Mouse (Mus musculus): ENCODE results near the gene Napb. TPM values are rescaled to one million over a fixed set of nuclear protein-coding genes. Genes with fewer than 3 reads are reported as not detected.

The Napb gene
- polyA plus RNA-seq, 1 experiment from 2014 or later, result 5.6 TPM

- no peak for ATAC-seq (replicated peaks; ENCODE audit: insufficient number of reproducible peaks, low FRiP score, low TSS enrichment, low read depth)
- 97% methylated on average over 2 of the region's 2 CpGs for WGBS
- peaks cover 2% of the 10 kb centered on the region; the same call in 1 of the 2 replicates for H3K36me3 ChIP-seq (replicated peaks; ENCODE audit: control insufficient read depth, insufficient read depth, low read depth, low read length)
These were observed 47.3 kb downstream of the Napb start for GRCm38 (mm10) chr2:148684972-148685371.

GRCm38 (mm10) chr2:148683031-148683430 is 49.2 kb downstream of the Napb start:
- no peaks in the 10 kb centered on the region for H3K27me3 ChIP-seq (ENCODE audit: control insufficient read depth, insufficient read depth, low read length)
- H3K4me2 ChIP-seq (ENCODE audit: low read depth, low read length), result no peak overlapping the region
- H3K4me3 ChIP-seq (ENCODE audit: low read depth, low read length), result no peak overlapping the region
- no peak overlapping the region for H3K27ac ChIP-seq (replicated peaks; ENCODE audit: low read depth, low read length)
- no peaks in the 10 kb centered on the region for H3K9me3 ChIP-seq (replicated peaks; ENCODE audit: control insufficient read depth, low read length)
- WGBS, result 89% methylated on average over 1 of the region's 1 CpGs
- H3K4me1 ChIP-seq (ENCODE audit: control insufficient read depth, insufficient read depth, low read length), result no peaks in the 10 kb centered on the region; the same call in 1 of the 2 replicates
- peaks cover 2% of the 10 kb centered on the region; the same call in 1 of the 2 replicates for H3K36me3 ChIP-seq (replicated peaks; ENCODE audit: control insufficient read depth, insufficient read depth, low read depth, low read length)
- ATAC-seq (replicated peaks; ENCODE audit: insufficient number of reproducible peaks, low FRiP score, low TSS enrichment, low read depth), result no peak
- DNase-seq (ENCODE audit: low spot score), result no peak
- H3K9ac ChIP-seq (replicated peaks; ENCODE audit: low read length), result no peak overlapping the region

More at GRCm38 (mm10) chr2:148684972-148685371, 47.3 kb downstream of the Napb start:
- Histone ChIP-seq H3K27ac (replicated peaks; ENCODE audit: low read depth, low read length) (no peak overlapping the region), H3K4me2 (ENCODE audit: low read depth, low read length) (no peak overlapping the region), H3K9me3 (replicated peaks; ENCODE audit: control insufficient read depth, low read length) (no peaks in the 10 kb centered on the region), H3K27me3 (ENCODE audit: control insufficient read depth, insufficient read depth, low read length) (no peaks in the 10 kb centered on the region), H3K4me3 (ENCODE audit: low read depth, low read length) (no peak overlapping the region), H3K4me1 (ENCODE audit: control insufficient read depth, insufficient read depth, low read length) (no peaks in the 10 kb centered on the region; the same call in 1 of the 2 replicates), H3K9ac (replicated peaks; ENCODE audit: low read length) (no peak overlapping the region)
- DNase-seq (ENCODE audit: low spot score), result no peak

- peak overlapping the region; percentile 77 for H3K4me3 ChIP-seq (ENCODE audit: low read depth, low read length)
- no peaks in the 10 kb centered on the region for H3K9me3 ChIP-seq (replicated peaks; ENCODE audit: control insufficient read depth, low read length)
- peak; percentile 36 for DNase-seq (ENCODE audit: low spot score)
- 13% methylated on average over 17 of the region's 17 CpGs for WGBS
- H3K9ac ChIP-seq (replicated peaks; ENCODE audit: low read length), result peak overlapping the region; percentile 75
- H3K4me2 ChIP-seq (ENCODE audit: low read depth, low read length), result peak overlapping the region; percentile 73
- ATAC-seq (replicated peaks; ENCODE audit: insufficient number of reproducible peaks, low FRiP score, low TSS enrichment, low read depth), result peak; percentile 53
- H3K27me3 ChIP-seq (ENCODE audit: control insufficient read depth, insufficient read depth, low read length), result no peaks in the 10 kb centered on the region
- H3K4me1 ChIP-seq (ENCODE audit: control insufficient read depth, insufficient read depth, low read length), result no peaks in the 10 kb centered on the region; the same call in 1 of the 2 replicates
- H3K27ac ChIP-seq (replicated peaks; ENCODE audit: low read depth, low read length), result peak overlapping the region; percentile 28; the same call in 1 of the 2 replicates
- H3K36me3 ChIP-seq (replicated peaks; ENCODE audit: control insufficient read depth, insufficient read depth, low read depth, low read length), result peaks cover 4% of the 10 kb centered on the region; the same call in 1 of the 2 replicates
These were observed 50.8 kb downstream of the Napb start for GRCm38 (mm10) chr2:148681461-148681891.

DNA sequence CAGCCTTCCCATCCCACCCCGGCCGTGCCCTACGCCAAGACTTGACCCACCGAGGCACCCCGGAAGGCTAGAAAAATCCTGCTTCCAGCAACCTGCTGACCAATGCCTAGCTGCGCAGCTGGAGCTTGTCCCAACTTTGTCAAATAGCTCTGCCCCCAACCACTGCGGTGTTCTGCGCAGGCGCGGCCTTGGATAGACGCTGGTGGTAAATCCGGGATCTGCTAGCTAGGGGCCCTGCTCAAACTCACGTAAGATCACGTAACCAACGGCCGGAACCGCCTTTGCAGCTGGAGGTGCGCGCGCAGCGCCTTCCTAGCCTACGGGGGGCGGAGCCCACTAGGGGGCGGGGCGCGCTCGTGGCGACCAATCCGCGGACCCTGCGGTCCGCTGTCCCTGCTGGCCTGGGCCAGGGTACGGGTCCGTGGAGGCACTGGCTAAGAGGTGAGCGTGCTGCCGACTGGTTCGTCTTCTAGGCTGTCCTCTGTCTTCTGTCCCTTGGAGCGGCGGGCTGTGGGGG is 51.4 kb downstream of the Napb start, which contains the start of gene Gzf1:
Gene Gzf1, plus strand, starts transcription at position 249 of the 517 bp plus-strand sequence.
- peak within 1 kb of the TSS; percentile 77 for H3K4me3 ChIP-seq (ENCODE audit: low read depth, low read length)
- WGBS, result under 1% methylated on average over 39 of the region's 39 CpGs
- H3K4me2 ChIP-seq (ENCODE audit: low read depth, low read length), result peak within 1 kb of the TSS; percentile 73
- peak; percentile 100 for DNase-seq (ENCODE audit: low spot score)
- peak; percentile 95 for ATAC-seq (replicated peaks; ENCODE audit: insufficient number of reproducible peaks, low FRiP score, low TSS enrichment, low read depth)
- peak within 1 kb of the TSS; percentile 28 for H3K27ac ChIP-seq (replicated peaks; ENCODE audit: low read depth, low read length)
- no peaks in the 10 kb centered on the region for H3K27me3 ChIP-seq (ENCODE audit: control insufficient read depth, insufficient read depth, low read length)
- H3K36me3 ChIP-seq (replicated peaks; ENCODE audit: control insufficient read depth, insufficient read depth, low read depth, low read length), result peaks cover 6% of the 10 kb centered on the region; the same call in 1 of the 2 replicates
- peak within 1 kb of the TSS; percentile 75 for H3K9ac ChIP-seq (replicated peaks; ENCODE audit: low read length)
- H3K9me3 ChIP-seq (replicated peaks; ENCODE audit: control insufficient read depth, low read length), result no peaks in the 10 kb centered on the region
- H3K4me1 ChIP-seq (ENCODE audit: control insufficient read depth, insufficient read depth, low read length), result no peaks in the 10 kb centered on the region; the same call in 1 of the 2 replicates

DNA sequence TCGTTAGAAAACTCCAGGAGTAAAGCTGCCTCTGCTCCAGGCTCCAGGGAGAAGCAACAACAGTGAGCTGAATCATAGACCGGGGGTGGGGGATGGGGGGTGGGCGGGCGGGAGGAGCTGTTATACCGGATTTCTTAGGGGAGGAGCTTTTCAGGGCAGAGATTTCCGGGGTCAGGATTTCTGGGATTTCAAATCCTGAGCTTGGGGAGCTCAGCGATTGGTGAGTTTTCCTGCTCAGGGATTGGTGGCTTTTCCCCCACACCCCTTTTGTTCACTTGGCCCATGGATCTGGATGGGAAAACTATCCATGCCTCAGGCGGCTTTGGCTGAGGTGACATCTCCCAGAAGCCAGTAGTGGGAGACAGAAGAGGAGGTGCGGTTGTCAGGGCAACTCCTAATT is 52.9 kb downstream of the Napb start:
- H3K36me3 ChIP-seq (replicated peaks; ENCODE audit: control insufficient read depth, insufficient read depth, low read depth, low read length), result peaks cover 6% of the 10 kb centered on the region; the same call in 1 of the 2 replicates
- peak overlapping the region; percentile 19 for H3K4me2 ChIP-seq (ENCODE audit: low read depth, low read length)
- H3K9me3 ChIP-seq (replicated peaks; ENCODE audit: control insufficient read depth, low read length), result no peaks in the 10 kb centered on the region
- DNase-seq (ENCODE audit: low spot score) (peak; percentile 81), ATAC-seq (replicated peaks; ENCODE audit: insufficient number of reproducible peaks, low FRiP score, low TSS enrichment, low read depth) (peak; percentile 25; the same call in 1 of the 2 replicates)
- peak overlapping the region; percentile 76 for H3K27ac ChIP-seq (replicated peaks; ENCODE audit: low read depth, low read length)
- H3K9ac ChIP-seq (replicated peaks; ENCODE audit: low read length), result 0 out of 2 replicates have a peak overlapping the region, but pooled peaks have one; percentile 43
- 0 out of 2 replicates have a peak overlapping the region, but pooled peaks have one; percentile 1 for H3K4me3 ChIP-seq (ENCODE audit: low read depth, low read length)
- WGBS, result 0% methylated on average over 9 of the region's 9 CpGs
- no peaks in the 10 kb centered on the region; the same call in 1 of the 2 replicates for H3K4me1 ChIP-seq (ENCODE audit: control insufficient read depth, insufficient read depth, low read length)
- no peaks in the 10 kb centered on the region for H3K27me3 ChIP-seq (ENCODE audit: control insufficient read depth, insufficient read depth, low read length)

DNA sequence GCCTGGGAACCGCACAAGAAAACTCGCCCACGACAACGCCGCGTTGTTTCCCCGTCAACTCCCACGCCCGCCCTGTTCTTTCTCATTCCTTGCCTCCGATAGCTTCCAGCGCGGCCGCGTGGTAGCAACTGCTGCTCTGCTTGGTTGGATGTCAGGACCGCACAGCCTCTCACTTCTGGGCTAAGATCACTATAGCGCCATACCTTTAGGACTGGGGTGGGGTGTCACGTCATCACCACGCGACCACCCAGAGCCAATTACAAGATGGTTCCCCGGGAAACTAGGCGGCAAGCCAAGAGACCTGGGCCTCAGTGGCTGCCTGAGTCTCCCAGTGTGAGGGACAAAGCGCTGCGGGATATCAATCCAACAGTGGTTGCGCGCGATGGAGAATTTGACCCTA is 54.5 kb downstream of the Napb start:
- WGBS, result 4% methylated on average over 26 of the region's 26 CpGs
- H3K4me1 ChIP-seq (ENCODE audit: control insufficient read depth, insufficient read depth, low read length), result no peaks in the 10 kb centered on the region; the same call in 1 of the 2 replicates
- ATAC-seq (replicated peaks; ENCODE audit: insufficient number of reproducible peaks, low FRiP score, low TSS enrichment, low read depth), result 0 out of 2 replicates have a peak, but pooled peaks have one; percentile 4

GRCm38 (mm10) chr2:148672199-148673096 is 59.8 kb downstream of the Napb start, which contains the start of gene Nxt1:
Nxt1 (plus strand) TSS chr2:148672601.
- peak; percentile 99 for ATAC-seq (replicated peaks; ENCODE audit: insufficient number of reproducible peaks, low FRiP score, low TSS enrichment, low read depth)
- peak; percentile 99 for DNase-seq (ENCODE audit: low spot score)
- no peaks in the 10 kb centered on the region for H3K4me1 ChIP-seq (ENCODE audit: control insufficient read depth, insufficient read depth, low read length)
- peak within 1 kb of the TSS; percentile 80 for H3K9ac ChIP-seq (replicated peaks; ENCODE audit: low read length)
- 2% methylated on average over 53 of the region's 58 CpGs for WGBS
- H3K4me3 ChIP-seq (ENCODE audit: low read depth, low read length), result peak within 1 kb of the TSS; percentile 74
- H3K9me3 ChIP-seq (replicated peaks; ENCODE audit: control insufficient read depth, low read length), result no peaks in the 10 kb centered on the region
- H3K27me3 ChIP-seq (ENCODE audit: control insufficient read depth, insufficient read depth, low read length), result no peaks in the 10 kb centered on the region
- H3K36me3 ChIP-seq (replicated peaks; ENCODE audit: control insufficient read depth, insufficient read depth, low read depth, low read length), result peaks cover 4% of the 10 kb centered on the region; the same call in 1 of the 2 replicates
- H3K4me2 ChIP-seq (ENCODE audit: low read depth, low read length), result peak within 1 kb of the TSS; percentile 55
- 0 out of 2 replicates have a peak within 1 kb of the TSS, but pooled peaks have one; percentile 35 for H3K27ac ChIP-seq (replicated peaks; ENCODE audit: low read depth, low read length)

More for the DNA sequence above, 54.5 kb downstream of the Napb start:
- peak overlapping the region; percentile 34 for H3K4me2 ChIP-seq (ENCODE audit: low read depth, low read length)
- H3K9me3 ChIP-seq (replicated peaks; ENCODE audit: control insufficient read depth, low read length), result no peaks in the 10 kb centered on the region
- H3K27ac ChIP-seq (replicated peaks; ENCODE audit: low read depth, low read length), result peak overlapping the region; percentile 65
- peak overlapping the region; percentile 32 for H3K4me3 ChIP-seq (ENCODE audit: low read depth, low read length)
- peak; percentile 81 for DNase-seq (ENCODE audit: low spot score)
- H3K36me3 ChIP-seq (replicated peaks; ENCODE audit: control insufficient read depth, insufficient read depth, low read depth, low read length), result peaks cover 4% of the 10 kb centered on the region; the same call in 1 of the 2 replicates
- H3K27me3 ChIP-seq (ENCODE audit: control insufficient read depth, insufficient read depth, low read length), result no peaks in the 10 kb centered on the region
- H3K9ac ChIP-seq (replicated peaks; ENCODE audit: low read length), result peak overlapping the region; percentile 47

Measured in embryonic facial prominence, embryonic 11.5 days (tissue).